Mouse (Mus musculus) small intestine, adult 2 months (tissue): ENCODE results near the gene Ffar4. TPM values are rescaled to one million over a fixed set of nuclear protein-coding genes. Genes with fewer than 3 reads are reported as not detected.

Experiments used
- H3K27ac ChIP-seq: fragments of 200-500 bp; 2 replicates; pipeline ENCODE4 v1.5.1; 2012; ENCODE audit warnings: low read depth, low read length, control low read depth, inconsistent platforms; ENCODE audit not compliant: insufficient read depth
- H3K27me3 ChIP-seq: fragments of 200-500 bp; 2 replicates; pipeline ENCODE4 v1.6.1; 2012; ENCODE audit warnings: mild to moderate bottlenecking, moderate library complexity, low read length, inconsistent platforms; ENCODE audit not compliant: control insufficient read depth, insufficient read depth
- H3K36me3 ChIP-seq: fragments of 200-500 bp; 2 replicates; pipeline ENCODE4 v1.6.1; 2012; ENCODE audit warnings: mild to moderate bottlenecking, low read length, control low read depth, inconsistent platforms; ENCODE audit not compliant: control insufficient read depth, insufficient read depth
- H3K4me1 ChIP-seq: fragments of 200-500 bp; 2 replicates; pipeline ENCODE4 v1.6.1; 2012; ENCODE audit warnings: low read length, inconsistent platforms, mixed read lengths; ENCODE audit not compliant: control insufficient read depth, insufficient read depth, insufficient read length
- H3K4me3 ChIP-seq: fragments of 200-500 bp; 2 replicates; pipeline ENCODE4 v1.5.1; 2012; ENCODE audit warnings: low read depth, mild to moderate bottlenecking, control low read depth, inconsistent platforms, low read length, moderate library complexity
- CTCF ChIP-seq: fragments of 200-500 bp; IDR thresholded peaks from 2 replicates; pipeline ENCODE4 v1.5.1; 2012; ENCODE audit warnings: low read depth, mild to moderate bottlenecking, control low read depth, inconsistent platforms, low read length, moderate library complexity, mixed read lengths; ENCODE audit not compliant: insufficient replicate concordance, insufficient read length; ENCODE audit errors: extremely low read depth
- POLR2A ChIP-seq: fragments of 200-500 bp; IDR thresholded peaks from 2 replicates; pipeline ENCODE4 v1.6.1; 2012; ENCODE audit warnings: low read depth, mild to moderate bottlenecking, control low read depth, inconsistent platforms, low read length, moderate library complexity
- WGBS: fragments of 180-500 bp; shearing (Covaris S2); methylation state at CpG from one replicate; pipeline ENCODE4 v1.1.7; 2018; 5-methylcytosine and 5-hydroxymethylcytosine counted together
- polyA plus RNA-seq: library from polyadenylated mRNA; depleted of rRNA; stranded (reverse); fragments of >200 nt; gene quantifications from 2 replicates; pipeline ENCODE4 v1.2.3, GENCODE M21; 2012

Ffar4 gene
- polyA plus RNA-seq, 1 experiment, result 7.1 TPM

GRCm38 (mm10) chr19:38056276-38056675, 40.6 kb upstream of the Ffar4 start:
- Histone ChIP-seq H3K4me3 (no peak overlapping the region), H3K27me3 (no peaks in the 10 kb centered on the region), H3K36me3 (peaks cover 4% of the 10 kb centered on the region; the same call in 1 of the 2 replicates), H3K4me1 (no peaks in the 10 kb centered on the region), H3K27ac (no peak overlapping the region)
- TF ChIP-seq CTCF (no peak), POLR2A (no peak)
- 31% methylated on average over 3 of the region's 3 CpGs for WGBS

GRCm38 (mm10) chr19:38056931-38057330, 39.9 kb upstream of the Ffar4 start:
- H3K27me3 ChIP-seq, result no peaks in the 10 kb centered on the region
- WGBS, result 81% methylated on average over 8 of the region's 8 CpGs
- H3K4me1 ChIP-seq, result no peaks in the 10 kb centered on the region
- TF ChIP-seq CTCF (no peak), POLR2A (no peak)
- H3K27ac ChIP-seq, result no peak overlapping the region
- peaks cover 4% of the 10 kb centered on the region; the same call in 1 of the 2 replicates for H3K36me3 ChIP-seq
- no peak overlapping the region for H3K4me3 ChIP-seq

GRCm38 (mm10) chr19:38063201-38063600, 33.7 kb upstream of the Ffar4 start:
- no peaks in the 10 kb centered on the region for H3K27me3 ChIP-seq
- peaks cover 8% of the 10 kb centered on the region; the same call in 1 of the 2 replicates for H3K36me3 ChIP-seq
- H3K4me3 ChIP-seq, result no peak overlapping the region
- TF ChIP-seq CTCF (no peak), POLR2A (no peak)
- H3K4me1 ChIP-seq, result no peaks in the 10 kb centered on the region
- WGBS, result 92% methylated on average over 3 of the region's 3 CpGs
- no peak overlapping the region for H3K27ac ChIP-seq

- H3K4me1 ChIP-seq, result no peaks in the 10 kb centered on the region
- no peak overlapping the region for H3K4me3 ChIP-seq
- no peak overlapping the region for H3K27ac ChIP-seq
- no peaks in the 10 kb centered on the region for H3K27me3 ChIP-seq
- H3K36me3 ChIP-seq, result peaks cover 9% of the 10 kb centered on the region
- 82% methylated on average over 1 of the region's 1 CpGs for WGBS
- no peak for TF ChIP-seq POLR2A
- TF ChIP-seq CTCF, result no peak
Measured at GRCm38 (mm10) chr19:38064051-38064450, 32.8 kb upstream of the Ffar4 start.

DNA sequence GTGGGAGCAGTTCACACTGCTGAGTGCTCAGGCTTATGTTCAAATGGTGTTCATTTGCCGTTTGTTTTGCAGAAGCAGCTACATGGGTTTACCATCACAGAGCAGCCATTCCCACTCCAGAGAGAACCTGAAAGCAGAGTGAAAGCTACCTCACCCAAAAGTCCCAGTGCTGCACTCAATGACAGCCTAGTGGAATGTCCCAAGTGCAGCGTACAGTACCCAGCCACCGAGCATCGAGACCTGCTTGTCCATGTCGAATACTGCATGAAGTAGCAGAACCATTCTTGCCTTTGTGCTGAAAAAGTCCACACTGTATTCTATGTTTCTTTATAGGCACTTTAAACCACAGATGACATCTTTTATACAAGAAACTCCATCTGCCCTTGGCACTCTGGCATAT, 23.6 kb upstream of the Ffar4 start:
- peaks cover 26% of the 10 kb centered on the region for H3K36me3 ChIP-seq
- H3K27ac ChIP-seq, result no peak overlapping the region
- no peaks in the 10 kb centered on the region for H3K27me3 ChIP-seq
- no peaks in the 10 kb centered on the region; the same call in 1 of the 2 replicates for H3K4me1 ChIP-seq
- no peak overlapping the region for H3K4me3 ChIP-seq
- TF ChIP-seq CTCF, result no peak
- TF ChIP-seq POLR2A, result no peak
- 93% methylated on average over 5 of the region's 5 CpGs for whole genome bisulfite sequencing

DNA sequence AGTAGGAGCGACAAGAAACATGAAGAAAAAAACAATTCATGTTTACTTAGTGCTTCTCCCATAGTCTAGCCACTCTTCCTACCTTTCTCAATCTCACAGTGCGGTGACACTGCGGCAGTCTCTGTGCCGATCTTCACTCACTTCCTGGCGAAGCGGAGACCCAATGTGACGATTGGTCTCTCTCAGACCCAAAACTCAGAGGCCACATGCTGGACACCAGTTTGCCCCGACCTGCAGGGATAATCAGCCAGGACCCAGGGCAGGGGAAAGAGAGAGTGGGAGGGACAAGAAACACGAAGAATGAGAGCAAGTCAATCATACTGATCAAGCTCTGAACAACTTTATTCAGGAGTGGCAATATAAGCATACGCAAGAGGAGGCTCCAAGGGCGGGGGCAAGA, 21.8 kb upstream of the Ffar4 start:
- Histone ChIP-seq H3K4me1 (no peaks in the 10 kb centered on the region; the same call in 1 of the 2 replicates), H3K4me3 (no peak overlapping the region), H3K27me3 (no peaks in the 10 kb centered on the region), H3K36me3 (peaks cover 17% of the 10 kb centered on the region), H3K27ac (no peak overlapping the region)
- TF ChIP-seq CTCF, result no peak
- TF ChIP-seq POLR2A, result no peak
- 83% methylated on average over 11 of the region's 11 CpGs for WGBS

DNA sequence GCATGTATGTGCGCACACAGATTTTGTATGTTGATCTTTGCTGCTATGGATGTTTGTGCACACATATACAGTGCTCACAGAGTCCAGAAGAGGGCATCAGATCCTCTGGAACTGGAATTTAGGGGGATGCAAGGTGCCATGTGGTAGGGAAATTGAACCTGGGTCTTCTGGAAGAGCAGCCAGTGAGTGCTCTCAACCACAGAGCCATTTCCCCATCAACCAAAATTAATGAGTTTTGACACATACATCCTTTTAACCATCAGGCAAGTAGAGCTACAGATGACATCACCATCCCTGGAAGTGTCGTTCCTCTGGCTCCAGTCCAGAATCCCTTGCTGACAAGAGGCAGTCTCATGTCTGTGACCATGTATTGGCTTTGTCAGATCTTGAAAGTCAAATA, 20.6 kb upstream of the Ffar4 start:
- Histone ChIP-seq H3K4me3 (no peak overlapping the region), H3K36me3 (peaks cover 12% of the 10 kb centered on the region), H3K27ac (no peak overlapping the region), H3K27me3 (no peaks in the 10 kb centered on the region), H3K4me1 (no peaks in the 10 kb centered on the region; the same call in 1 of the 2 replicates)
- 59% methylated on average over 2 of the region's 2 CpGs for WGBS
- TF ChIP-seq POLR2A, result no peak
- TF ChIP-seq CTCF, result peak; percentile 14; the same call in 1 of the 2 replicates
